Mouse (Mus musculus) intestine, embryonic 14.5 days (tissue): ENCODE data around the gene Amn1. TPM values are rescaled to one million over a fixed set of nuclear protein-coding genes. Genes with fewer than 3 reads are reported as not detected.
"Not testable (repeated sequence)": the region's sequence is repeated elsewhere in the genome, so short reads cannot be mapped to it uniquely, and the experiment has no call there.

Experiments
- ATAC-seq: fragments of 200-750 bp; cut with Nextera tagmentation; replicated peaks from 2 replicates; pipeline ENCODE4 v1.8.0; 2017; ENCODE audit warnings: low read depth, moderate number of reproducible peaks, moderate TSS enrichment, moderate library complexity; ENCODE audit not compliant: low FRiP score, low TSS enrichment
- DNase-seq: peaks from one replicate; pipeline ENCODE4 v3.0.0-alpha.2; 2018; ENCODE audit warnings: low spot score
- H3K27ac ChIP-seq: fragments of 300-500 bp; sonication (generic); 2 replicates; pipeline ENCODE4 v1.5.1; 2014; ENCODE audit warnings: low read depth, mild to moderate bottlenecking, control low read depth
- H3K27me3 ChIP-seq: fragments of 300-500 bp; sonication (generic); replicated peaks from 2 replicates; pipeline ENCODE4 v1.6.1; 2014; ENCODE audit warnings: low read length, control low read depth; ENCODE audit not compliant: control insufficient read depth, insufficient read depth
- H3K36me3 ChIP-seq: fragments of 300-500 bp; sonication (generic); 2 replicates; pipeline ENCODE4 v1.6.1; 2014; ENCODE audit warnings: low read length, control low read depth; ENCODE audit not compliant: control insufficient read depth, insufficient read depth
- H3K4me1 ChIP-seq: fragments of 300-500 bp; sonication (generic); replicated peaks from 2 replicates; pipeline ENCODE4 v1.6.1; 2014; ENCODE audit warnings: low read length, control low read depth, mixed read lengths; ENCODE audit not compliant: control insufficient read depth, insufficient read depth
- H3K4me2 ChIP-seq: fragments of 300-500 bp; sonication (generic); 2 replicates; pipeline ENCODE4 v1.6.1; 2014; ENCODE audit warnings: low read length
- H3K4me3 ChIP-seq: fragments of 300-500 bp; sonication (generic); 2 replicates; pipeline ENCODE4 v1.5.1; 2014; ENCODE audit warnings: low read depth, low read length, control low read depth, mixed read lengths
- H3K9ac ChIP-seq: fragments of 300-500 bp; sonication (generic); 2 replicates; pipeline ENCODE4 v1.6.1; 2014; ENCODE audit warnings: mild to moderate bottlenecking, low read length
- H3K9me3 ChIP-seq: fragments of 300-500 bp; sonication (generic); 2 replicates; pipeline ENCODE4 v1.6.1; 2016; ENCODE audit warnings: low read length, control low read depth; ENCODE audit not compliant: control insufficient read depth
- WGBS: fragments of 180-500 bp; shearing (Covaris S2); extraction: QIAGEN DNeasy Blood & Tissue Kit; methylation state at CpG from one replicate; pipeline ENCODE4 v1.1.7; 2014; 5-methylcytosine and 5-hydroxymethylcytosine counted together
- polyA plus RNA-seq: library from polyadenylated mRNA; unstranded; fragments of >200 nt; fragmentation: Nextera tagmentation; extraction: Ambion mirVana; gene quantifications from 2 replicates; pipeline ENCODE4 v1.2.1, GENCODE M21; 2014

Gene Amn1
- polyA plus RNA-seq, 1 experiment from 2014 or later: 26.7 TPM

DNA sequence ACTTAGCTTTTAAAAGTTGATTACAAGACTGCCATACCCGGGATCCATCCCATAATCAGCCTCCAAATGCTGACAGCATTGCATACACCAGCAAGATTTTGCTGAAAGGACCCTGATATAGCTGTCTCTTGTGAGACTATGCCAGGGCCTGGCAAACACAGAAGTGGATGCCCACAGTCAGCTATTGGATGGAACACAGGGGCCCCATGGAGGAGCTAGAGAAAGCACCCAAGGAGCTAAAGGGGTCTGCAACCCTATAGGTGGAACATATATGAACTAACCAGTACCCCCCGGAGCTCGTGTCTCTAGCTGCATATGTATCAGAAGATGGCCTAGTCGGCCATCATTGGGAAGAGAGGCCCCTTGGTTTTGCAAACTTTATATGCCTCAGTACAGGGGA lies 18.5 kb downstream of the Amn1 start:
- DNase-seq, H3K9ac ChIP-seq, H3K4me2 ChIP-seq, H3K27ac ChIP-seq, H3K27me3 ChIP-seq, H3K9me3 ChIP-seq, H3K4me1 ChIP-seq, H3K4me3 ChIP-seq, ATAC-seq: not testable (repeated sequence)
- H3K36me3 ChIP-seq: peaks cover 34% of the 10 kb centered on the region
- 85% methylated on average over 4 of the region's 4 CpGs for WGBS

DNA sequence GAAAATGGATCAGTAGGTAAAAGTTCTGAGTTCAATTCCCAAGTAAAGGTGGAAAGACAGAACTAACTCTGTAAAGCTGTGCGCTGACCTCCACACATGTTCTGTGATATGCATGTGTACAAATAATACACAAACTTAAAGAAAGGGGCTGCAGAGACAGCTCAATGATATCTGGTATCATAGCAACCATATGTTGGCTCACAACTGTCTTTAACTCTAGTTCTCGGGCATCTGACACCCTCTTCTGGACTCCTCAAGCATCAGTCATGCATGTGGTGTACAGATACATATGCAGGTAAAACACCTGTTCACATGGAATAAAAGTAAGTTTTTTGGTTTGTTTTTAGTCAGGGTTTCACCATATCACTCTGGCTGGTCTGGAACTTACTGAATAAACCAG lies 20.1 kb downstream of the Amn1 start:
- no peaks in the 10 kb centered on the region for H3K4me1 ChIP-seq
- no peak overlapping the region for H3K27ac ChIP-seq
- 94% methylated on average over 2 of the region's 2 CpGs for WGBS
- H3K9ac ChIP-seq: no peak overlapping the region
- ATAC-seq: no peak
- peaks cover 40% of the 10 kb centered on the region for H3K36me3 ChIP-seq
- no peaks in the 10 kb centered on the region for H3K27me3 ChIP-seq
- H3K9me3 ChIP-seq: no peaks in the 10 kb centered on the region
- no peak for DNase-seq
- no peak overlapping the region for H3K4me3 ChIP-seq
- no peak overlapping the region for H3K4me2 ChIP-seq

DNA sequence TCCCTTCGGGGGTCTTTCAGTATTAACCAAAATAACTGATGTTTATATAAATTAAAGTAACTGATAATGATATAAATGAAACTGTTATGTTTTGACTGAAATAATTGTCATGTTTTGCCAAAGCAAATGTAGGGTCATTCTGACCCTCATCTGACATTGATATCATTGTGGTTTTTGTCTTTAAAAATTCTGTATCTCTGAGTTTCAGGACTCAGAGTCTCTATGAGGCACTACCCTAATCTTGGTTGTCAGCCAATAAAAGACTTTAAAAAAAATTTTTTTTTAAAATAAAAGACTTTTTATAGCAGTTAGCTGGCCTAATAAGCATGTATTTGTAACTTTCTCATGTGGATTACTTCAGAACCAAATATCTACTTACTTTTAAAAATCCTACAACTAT lies 20.8 kb downstream of the Amn1 start:
- no peak for ATAC-seq
- Histone ChIP-seq H3K27me3 (no peaks in the 10 kb centered on the region), H3K27ac (no peak overlapping the region), H3K4me3 (no peak overlapping the region), H3K4me1 (no peaks in the 10 kb centered on the region), H3K9me3 (no peaks in the 10 kb centered on the region), H3K4me2 (no peak overlapping the region), H3K36me3 (peaks cover 40% of the 10 kb centered on the region), H3K9ac (no peak overlapping the region)
- DNase-seq: no peak
- WGBS: 91% methylated on average over 1 of the region's 1 CpGs

DNA sequence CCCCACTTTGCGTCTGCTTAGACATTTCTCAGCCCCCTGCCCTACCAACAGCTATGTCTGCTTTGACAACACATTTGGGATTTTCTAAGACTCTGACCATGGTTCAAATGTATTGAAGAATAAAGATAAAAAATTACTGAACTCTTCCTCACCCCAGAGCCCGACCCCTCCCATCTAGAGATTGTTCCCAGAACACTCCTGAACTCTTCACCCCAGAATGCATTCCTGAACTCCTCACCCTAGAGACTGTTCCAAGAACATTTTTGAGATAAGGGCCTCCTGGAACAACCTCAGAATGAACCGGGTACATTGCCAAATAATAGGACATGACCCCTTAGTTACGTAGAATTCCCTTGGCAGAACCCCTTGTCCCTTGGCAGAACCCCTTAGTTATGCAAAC lies 21.5 kb downstream of the Amn1 start:
- not testable (repeated sequence) for ATAC-seq, H3K4me2 ChIP-seq, DNase-seq, H3K4me1 ChIP-seq, H3K27ac ChIP-seq, H3K9ac ChIP-seq, H3K27me3 ChIP-seq, H3K4me3 ChIP-seq, H3K9me3 ChIP-seq
- H3K36me3 ChIP-seq: peaks cover 42% of the 10 kb centered on the region
- 79% methylated on average over 2 of the region's 4 CpGs for WGBS

DNA sequence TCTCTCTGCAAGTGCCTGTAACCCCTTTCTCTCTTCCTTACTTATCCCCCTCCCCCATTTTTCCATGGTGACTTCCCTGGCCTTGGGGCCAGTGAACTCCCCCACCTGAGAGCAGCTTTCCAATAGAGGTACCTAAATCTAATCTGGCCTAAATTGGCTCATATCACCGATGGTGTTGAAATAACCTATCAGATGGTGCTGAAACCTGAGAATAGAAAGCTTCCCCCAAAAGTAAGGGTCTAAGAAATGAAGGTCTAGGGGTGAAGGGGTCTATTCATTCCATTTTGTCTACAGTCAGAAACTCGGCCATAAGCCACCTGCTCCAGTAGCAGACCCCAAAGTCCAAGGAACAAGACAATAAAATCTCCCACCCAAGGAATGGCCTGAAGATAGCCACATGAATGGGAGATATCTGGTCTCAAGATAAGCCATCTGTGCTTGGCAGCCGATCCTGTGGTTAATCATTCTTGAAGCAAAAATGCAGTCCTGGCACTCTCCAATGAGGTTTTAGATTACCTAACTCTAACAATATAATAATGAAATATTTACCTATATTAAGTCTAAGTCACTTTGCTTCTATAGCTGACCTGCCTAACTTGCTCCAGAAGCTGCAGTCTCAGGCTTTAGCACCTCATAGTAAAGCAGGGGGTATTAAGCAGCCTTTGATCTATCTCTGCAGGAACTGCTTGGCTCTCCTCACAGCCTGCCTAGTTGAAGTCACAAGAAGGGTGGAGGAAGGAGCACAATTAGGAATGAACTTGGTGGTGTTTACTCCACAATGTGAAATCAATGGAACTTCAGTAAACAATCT lies 33.3 kb downstream of the Amn1 start:
- ATAC-seq: peak; percentile 37
- Histone ChIP-seq H3K27ac (peak overlapping the region; percentile 47; the same call in 1 of the 2 replicates), H3K9me3 (no peaks in the 10 kb centered on the region), H3K9ac (no peak overlapping the region), H3K4me1 (peaks cover 10% of the 10 kb centered on the region), H3K4me3 (no peak overlapping the region), H3K4me2 (no peak overlapping the region), H3K27me3 (no peaks in the 10 kb centered on the region), H3K36me3 (peaks cover 37% of the 10 kb centered on the region)
- no peak for DNase-seq
- 39% methylated on average over 3 of the region's 3 CpGs for WGBS

DNA sequence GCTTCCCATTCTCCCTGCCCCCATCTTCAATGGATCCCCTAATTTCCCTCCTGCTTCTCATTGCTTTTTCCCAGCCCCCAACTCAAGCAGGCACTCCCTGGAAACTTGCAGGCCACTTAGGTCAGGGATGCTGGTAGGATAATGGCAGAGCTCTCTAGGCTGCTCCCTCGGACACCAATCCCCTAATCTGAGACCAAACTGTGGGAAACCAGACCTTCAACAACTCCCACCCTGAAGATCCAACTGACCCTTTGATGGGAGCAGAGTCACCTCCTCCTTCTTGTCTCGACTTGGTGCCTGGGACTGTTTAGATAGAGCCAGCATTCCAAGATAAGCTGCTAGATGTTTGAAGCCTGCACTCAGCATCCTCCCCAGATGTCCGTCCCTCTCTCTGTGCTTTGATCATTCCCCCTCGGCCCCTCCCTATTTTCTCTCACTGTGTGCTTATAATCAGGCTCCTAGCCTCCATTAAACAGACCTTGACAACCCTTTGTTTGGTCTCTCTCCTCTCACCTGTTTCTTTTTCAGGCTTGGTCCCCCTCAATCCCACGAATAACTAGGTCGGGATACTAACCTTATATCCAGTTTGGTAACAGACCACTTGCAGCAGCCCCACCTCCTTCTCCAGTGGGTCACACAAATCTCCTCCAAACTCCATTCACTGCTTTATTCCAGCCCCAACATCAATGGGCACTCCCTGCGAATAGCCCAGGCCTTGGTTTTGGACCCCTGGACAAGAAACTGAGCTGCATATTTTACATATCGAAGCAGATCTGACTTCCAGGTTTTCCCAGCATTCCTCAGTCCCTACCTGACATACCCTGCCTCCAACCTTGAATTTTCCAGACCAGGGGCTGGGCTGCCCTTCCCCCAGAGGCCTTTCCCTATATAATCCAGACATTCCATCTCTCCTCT lies 34.1 kb downstream of the Amn1 start:
- DNase-seq (no peak), ATAC-seq (0 out of 2 replicates have a peak, but pooled peaks have one; percentile 21)
- no peaks in the 10 kb centered on the region for H3K27me3 ChIP-seq
- H3K4me1 ChIP-seq: peaks cover 10% of the 10 kb centered on the region
- no peak overlapping the region for H3K4me3 ChIP-seq
- peaks cover 39% of the 10 kb centered on the region for H3K36me3 ChIP-seq
- H3K9ac ChIP-seq: no peak overlapping the region
- 11% methylated on average over 8 of the region's 8 CpGs for WGBS
- no peaks in the 10 kb centered on the region for H3K9me3 ChIP-seq
- no peak overlapping the region for H3K4me2 ChIP-seq
- H3K27ac ChIP-seq: peak overlapping the region; percentile 47

DNA sequence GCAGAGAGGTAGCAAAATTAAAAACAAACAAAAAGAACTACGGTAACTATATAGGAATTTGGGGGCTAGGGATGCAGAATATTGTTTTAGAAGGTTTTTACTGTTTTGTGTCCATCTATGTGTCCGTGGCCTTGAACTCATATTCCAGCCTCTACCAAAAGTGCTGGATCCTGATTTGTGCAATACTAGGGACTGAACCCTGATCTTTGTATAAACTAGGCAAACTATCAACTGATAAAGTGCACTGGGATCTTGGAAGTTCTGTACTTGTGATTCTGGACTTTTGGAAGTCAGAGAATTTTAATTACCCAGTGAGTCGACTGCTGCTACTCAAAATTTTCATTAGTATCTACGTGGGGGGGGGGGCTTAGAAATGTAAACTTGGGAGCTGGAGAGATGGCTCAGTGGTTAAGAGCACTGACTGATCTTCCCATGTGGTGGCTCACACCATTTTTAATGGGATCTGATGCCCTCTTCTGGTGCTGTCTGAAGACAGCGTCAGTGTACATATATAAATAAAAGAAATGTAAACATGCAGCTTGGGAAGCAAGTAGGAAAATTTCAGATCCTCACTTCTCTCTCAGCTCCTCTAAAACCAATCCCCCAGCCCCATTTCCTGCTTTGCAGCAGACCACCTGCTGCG lies 34.9 kb downstream of the Amn1 start:
- Histone ChIP-seq H3K27me3 (no peaks in the 10 kb centered on the region), H3K4me3 (no peak overlapping the region), H3K9ac (no peak overlapping the region), H3K4me2 (no peak overlapping the region), H3K9me3 (no peaks in the 10 kb centered on the region), H3K27ac (no peak overlapping the region; the same call in 1 of the 2 replicates), H3K36me3 (peaks cover 34% of the 10 kb centered on the region), H3K4me1 (peaks cover 10% of the 10 kb centered on the region)
- ATAC-seq (no peak), DNase-seq (no peak)
- WGBS: 32% methylated on average over 6 of the region's 6 CpGs

DNA sequence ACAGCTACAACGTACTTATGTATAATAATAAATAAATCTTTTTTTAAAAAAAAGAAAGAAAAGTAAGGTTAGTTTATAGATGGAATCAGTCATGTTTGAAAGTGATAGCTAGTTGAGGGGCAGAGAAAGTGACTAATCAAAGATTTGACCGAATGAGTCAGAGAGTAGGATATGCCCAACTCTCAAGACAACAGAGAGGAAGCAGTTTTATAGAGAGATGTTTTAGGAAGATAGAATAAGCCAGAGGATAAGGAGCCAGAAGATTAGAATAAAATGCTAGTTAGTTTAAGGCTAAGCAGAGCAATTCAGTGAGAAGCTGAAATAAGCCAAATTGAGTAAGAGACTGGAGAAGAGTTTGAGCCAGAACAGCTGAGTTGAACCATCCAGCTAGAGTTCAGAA lies 36.4 kb downstream of the Amn1 start:
- 94% methylated on average over 2 of the region's 2 CpGs for WGBS
- ATAC-seq (no peak), DNase-seq (no peak)
- Histone ChIP-seq H3K4me1 (peaks cover 10% of the 10 kb centered on the region), H3K9ac (no peak overlapping the region), H3K9me3 (no peaks in the 10 kb centered on the region), H3K27ac (no peak overlapping the region), H3K27me3 (no peaks in the 10 kb centered on the region), H3K36me3 (peaks cover 27% of the 10 kb centered on the region), H3K4me3 (no peak overlapping the region), H3K4me2 (no peak overlapping the region)
